Mouse (Mus musculus): ENCODE data around the gene Btnl6. TPM values are rescaled to one million over a fixed set of nuclear protein-coding genes. Genes with fewer than 3 reads are reported as not detected.

Gene Btnl6
- polyA plus RNA-seq (2014; fragmentation: Nextera tagmentation; extraction: Ambion mirVana), result not detected in 2 replicates

GRCm38 (mm10) chr17:34517252-34517651 is at the start of gene Btnl6:
Btnl6 (minus strand) TSS chr17:34517352.
- no peak for DNase-seq (ENCODE audit: low spot score, missing footprints)
- no peaks in the 10 kb centered on the region for H3K36me3 ChIP-seq (ENCODE audit: control insufficient read depth, insufficient read depth, low read length)
- WGBS, result 84% methylated on average over 4 of the region's 4 CpGs
- no peaks in the 10 kb centered on the region for H3K9me3 ChIP-seq (ENCODE audit: control insufficient read depth, low read length)
- no peak for ATAC-seq (ENCODE audit: low FRiP score)
- no peak within 1 kb of the TSS for H3K9ac ChIP-seq (ENCODE audit: low read length)
- H3K4me2 ChIP-seq, result no peak within 1 kb of the TSS
- H3K27ac ChIP-seq (ENCODE audit: low read depth, low read length), result no peak within 1 kb of the TSS
- H3K27me3 ChIP-seq (ENCODE audit: control insufficient read depth, insufficient read depth, low read length), result no peaks in the 10 kb centered on the region
- H3K4me3 ChIP-seq (ENCODE audit: low read depth, low read length), result no peak within 1 kb of the TSS
- no peaks in the 10 kb centered on the region for H3K4me1 ChIP-seq (ENCODE audit: control insufficient read depth, insufficient read depth, low read length)

- Histone ChIP-seq H3K27me3 (ENCODE audit: control insufficient read depth, insufficient read depth, low read length) (no peaks in the 10 kb centered on the region), H3K4me3 (ENCODE audit: low read depth, low read length) (no peak overlapping the region), H3K27ac (ENCODE audit: low read depth, low read length) (no peak overlapping the region), H3K4me1 (ENCODE audit: control insufficient read depth, insufficient read depth, low read length) (no peaks in the 10 kb centered on the region), H3K4me2 (no peak overlapping the region), H3K36me3 (ENCODE audit: control insufficient read depth, insufficient read depth, low read length) (no peaks in the 10 kb centered on the region), H3K9ac (ENCODE audit: low read length) (no peak overlapping the region), H3K9me3 (ENCODE audit: control insufficient read depth, low read length) (no peaks in the 10 kb centered on the region)
- ATAC-seq (ENCODE audit: low FRiP score), result no peak
- 48% methylated on average over 3 of the region's 3 CpGs for WGBS
- no peak for DNase-seq (ENCODE audit: low spot score, missing footprints)
These were observed 47.6 kb upstream of the Btnl6 start for GRCm38 (mm10) chr17:34564796-34565195.

- Histone ChIP-seq H3K27me3 (ENCODE audit: control insufficient read depth, insufficient read depth, low read length) (no peaks in the 10 kb centered on the region), H3K4me2 (no peak within 1 kb of the TSS), H3K4me1 (ENCODE audit: control insufficient read depth, insufficient read depth, low read length) (no peaks in the 10 kb centered on the region), H3K9ac (ENCODE audit: low read length) (no peak within 1 kb of the TSS), H3K27ac (ENCODE audit: low read depth, low read length) (no peak within 1 kb of the TSS), H3K9me3 (ENCODE audit: control insufficient read depth, low read length) (no peaks in the 10 kb centered on the region), H3K4me3 (ENCODE audit: low read depth, low read length) (no peak within 1 kb of the TSS), H3K36me3 (ENCODE audit: control insufficient read depth, insufficient read depth, low read length) (no peaks in the 10 kb centered on the region)
- WGBS, result 16% methylated on average over 6 of the region's 6 CpGs
- ATAC-seq (ENCODE audit: low FRiP score) (no peak), DNase-seq (ENCODE audit: low spot score, missing footprints) (peak; percentile 88)
These were observed 46.9 kb upstream of the Btnl6 start, which contains the start of gene Notch4 for GRCm38 (mm10) chr17:34564003-34564421. Notch4 (plus strand) TSS chr17:34564268.

- ATAC-seq (ENCODE audit: low FRiP score), result no peak
- no peaks in the 10 kb centered on the region for H3K36me3 ChIP-seq (ENCODE audit: control insufficient read depth, insufficient read depth, low read length)
These were observed 46.2 kb upstream of the Btnl6 start for GRCm38 (mm10) chr17:34563354-34563753.

GRCm38 (mm10) chr17:34562595-34562994 is 45.4 kb upstream of the Btnl6 start:
- H3K9ac ChIP-seq (ENCODE audit: low read length), result no peak overlapping the region
- DNase-seq (ENCODE audit: low spot score, missing footprints) (no peak), ATAC-seq (ENCODE audit: low FRiP score) (no peak)
- no peak overlapping the region for H3K27ac ChIP-seq (ENCODE audit: low read depth, low read length)
- no peaks in the 10 kb centered on the region for H3K27me3 ChIP-seq (ENCODE audit: control insufficient read depth, insufficient read depth, low read length)
- no peak overlapping the region for H3K4me2 ChIP-seq
- no peaks in the 10 kb centered on the region for H3K36me3 ChIP-seq (ENCODE audit: control insufficient read depth, insufficient read depth, low read length)
- 76% methylated on average over 3 of the region's 3 CpGs for WGBS
- H3K4me1 ChIP-seq (ENCODE audit: control insufficient read depth, insufficient read depth, low read length), result no peaks in the 10 kb centered on the region
- no peak overlapping the region for H3K4me3 ChIP-seq (ENCODE audit: low read depth, low read length)
- no peaks in the 10 kb centered on the region for H3K9me3 ChIP-seq (ENCODE audit: control insufficient read depth, low read length)

More at GRCm38 (mm10) chr17:34563354-34563753, 46.2 kb upstream of the Btnl6 start:
- H3K4me1 ChIP-seq (ENCODE audit: control insufficient read depth, insufficient read depth, low read length), result no peaks in the 10 kb centered on the region
- H3K27ac ChIP-seq (ENCODE audit: low read depth, low read length), result no peak overlapping the region
- H3K4me2 ChIP-seq, result no peak overlapping the region
- WGBS, result 76% methylated on average over 11 of the region's 11 CpGs
- DNase-seq (ENCODE audit: low spot score, missing footprints), result no peak
- H3K9me3 ChIP-seq (ENCODE audit: control insufficient read depth, low read length), result no peaks in the 10 kb centered on the region
- H3K9ac ChIP-seq (ENCODE audit: low read length), result no peak overlapping the region
- no peaks in the 10 kb centered on the region for H3K27me3 ChIP-seq (ENCODE audit: control insufficient read depth, insufficient read depth, low read length)
- no peak overlapping the region for H3K4me3 ChIP-seq (ENCODE audit: low read depth, low read length)

GRCm38 (mm10) chr17:34561200-34561599 is 44.0 kb upstream of the Btnl6 start:
- Histone ChIP-seq H3K4me3 (ENCODE audit: low read depth, low read length) (no peak overlapping the region), H3K9ac (ENCODE audit: low read length) (no peak overlapping the region), H3K27me3 (ENCODE audit: control insufficient read depth, insufficient read depth, low read length) (no peaks in the 10 kb centered on the region), H3K4me1 (ENCODE audit: control insufficient read depth, insufficient read depth, low read length) (no peaks in the 10 kb centered on the region), H3K36me3 (ENCODE audit: control insufficient read depth, insufficient read depth, low read length) (no peaks in the 10 kb centered on the region), H3K27ac (ENCODE audit: low read depth, low read length) (no peak overlapping the region), H3K4me2 (no peak overlapping the region), H3K9me3 (ENCODE audit: control insufficient read depth, low read length) (no peaks in the 10 kb centered on the region)
- ATAC-seq (ENCODE audit: low FRiP score) (no peak), DNase-seq (ENCODE audit: low spot score, missing footprints) (no peak)
- 46% methylated on average over 8 of the region's 8 CpGs for WGBS

- no peak overlapping the region for H3K9ac ChIP-seq (ENCODE audit: low read length)
- H3K27ac ChIP-seq (ENCODE audit: low read depth, low read length), result no peak overlapping the region
- ATAC-seq (ENCODE audit: low FRiP score) (no peak), DNase-seq (ENCODE audit: low spot score, missing footprints) (no peak)
- H3K4me2 ChIP-seq, result no peak overlapping the region
- no peaks in the 10 kb centered on the region for H3K4me1 ChIP-seq (ENCODE audit: control insufficient read depth, insufficient read depth, low read length)
- H3K36me3 ChIP-seq (ENCODE audit: control insufficient read depth, insufficient read depth, low read length), result no peaks in the 10 kb centered on the region
- no peaks in the 10 kb centered on the region for H3K27me3 ChIP-seq (ENCODE audit: control insufficient read depth, insufficient read depth, low read length)
- no peaks in the 10 kb centered on the region for H3K9me3 ChIP-seq (ENCODE audit: control insufficient read depth, low read length)
- H3K4me3 ChIP-seq (ENCODE audit: low read depth, low read length), result no peak overlapping the region
- WGBS, result 88% methylated on average over 6 of the region's 6 CpGs
These were observed 43.3 kb upstream of the Btnl6 start for GRCm38 (mm10) chr17:34560438-34560837.

- Histone ChIP-seq H3K27ac (ENCODE audit: low read depth, low read length) (no peak overlapping the region), H3K9me3 (ENCODE audit: control insufficient read depth, low read length) (no peaks in the 10 kb centered on the region), H3K27me3 (ENCODE audit: control insufficient read depth, insufficient read depth, low read length) (no peaks in the 10 kb centered on the region), H3K4me3 (ENCODE audit: low read depth, low read length) (no peak overlapping the region), H3K4me2 (no peak overlapping the region), H3K36me3 (ENCODE audit: control insufficient read depth, insufficient read depth, low read length) (no peaks in the 10 kb centered on the region), H3K9ac (ENCODE audit: low read length) (no peak overlapping the region), H3K4me1 (ENCODE audit: control insufficient read depth, insufficient read depth, low read length) (no peaks in the 10 kb centered on the region)
- ATAC-seq (ENCODE audit: low FRiP score) (no peak), DNase-seq (ENCODE audit: low spot score, missing footprints) (no peak)
- 25% methylated on average over 15 of the region's 15 CpGs for WGBS
These were observed 42.7 kb upstream of the Btnl6 start for GRCm38 (mm10) chr17:34559895-34560294.

GRCm38 (mm10) chr17:34559116-34559515 is 42.0 kb upstream of the Btnl6 start:
- Histone ChIP-seq H3K4me3 (ENCODE audit: low read depth, low read length) (no peak overlapping the region), H3K27me3 (ENCODE audit: control insufficient read depth, insufficient read depth, low read length) (no peaks in the 10 kb centered on the region), H3K9ac (ENCODE audit: low read length) (no peak overlapping the region), H3K4me1 (ENCODE audit: control insufficient read depth, insufficient read depth, low read length) (no peaks in the 10 kb centered on the region), H3K36me3 (ENCODE audit: control insufficient read depth, insufficient read depth, low read length) (no peaks in the 10 kb centered on the region), H3K4me2 (no peak overlapping the region), H3K9me3 (ENCODE audit: control insufficient read depth, low read length) (no peaks in the 10 kb centered on the region), H3K27ac (ENCODE audit: low read depth, low read length) (no peak overlapping the region)
- no peak for ATAC-seq (ENCODE audit: low FRiP score)
- no peak for DNase-seq (ENCODE audit: low spot score, missing footprints)
- 84% methylated on average over 7 of the region's 7 CpGs for WGBS

GRCm38 (mm10) chr17:34557411-34557810 is 40.3 kb upstream of the Btnl6 start:
- Histone ChIP-seq H3K9me3 (ENCODE audit: control insufficient read depth, low read length) (no peaks in the 10 kb centered on the region), H3K4me1 (ENCODE audit: control insufficient read depth, insufficient read depth, low read length) (no peaks in the 10 kb centered on the region), H3K9ac (ENCODE audit: low read length) (no peak overlapping the region), H3K4me3 (ENCODE audit: low read depth, low read length) (no peak overlapping the region), H3K27me3 (ENCODE audit: control insufficient read depth, insufficient read depth, low read length) (no peaks in the 10 kb centered on the region), H3K36me3 (ENCODE audit: control insufficient read depth, insufficient read depth, low read length) (no peaks in the 10 kb centered on the region), H3K27ac (ENCODE audit: low read depth, low read length) (no peak overlapping the region), H3K4me2 (no peak overlapping the region)
- ATAC-seq (ENCODE audit: low FRiP score), result no peak
- WGBS, result 83% methylated on average over 11 of the region's 11 CpGs
- no peak for DNase-seq (ENCODE audit: low spot score, missing footprints)

All from midbrain, embryonic 11.5 days (tissue).